Mouse (Mus musculus) frontal cortex, postnatal 14 days (tissue): Measurements from ENCODE around the gene Gpm6a.
"Not testable (repeated sequence)": the region's sequence is repeated elsewhere in the genome, so short reads cannot be mapped to it uniquely, and the experiment has no call there.

Experiments
- DNase-seq, 2 experiments: peaks; one replicate each; pipeline ENCODE4 v3.0.0; 2022; ENCODE audit warnings: low spot score in 2 of 2

The Gpm6a gene

DNA sequence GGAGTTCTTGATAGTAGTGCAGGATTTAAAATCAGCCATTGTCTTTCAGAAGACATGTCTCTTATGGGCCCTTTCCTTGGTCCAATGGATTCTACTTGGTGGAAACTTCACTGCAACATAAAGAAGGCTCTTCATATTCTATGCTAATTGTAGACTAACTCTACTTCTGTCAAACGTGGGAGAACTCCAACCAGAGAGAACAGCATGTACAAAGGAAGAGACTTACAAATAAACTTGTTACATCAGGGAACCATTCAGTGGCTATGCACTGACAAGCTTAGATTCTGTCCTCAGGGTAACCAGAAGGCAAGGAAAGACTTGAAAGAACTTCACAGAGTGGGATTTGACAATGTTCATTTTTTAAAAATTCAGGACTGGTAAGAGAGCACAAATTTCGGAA, 48.3 kb downstream of the Gpm6a start:
- no peak for DNase-seq

DNA sequence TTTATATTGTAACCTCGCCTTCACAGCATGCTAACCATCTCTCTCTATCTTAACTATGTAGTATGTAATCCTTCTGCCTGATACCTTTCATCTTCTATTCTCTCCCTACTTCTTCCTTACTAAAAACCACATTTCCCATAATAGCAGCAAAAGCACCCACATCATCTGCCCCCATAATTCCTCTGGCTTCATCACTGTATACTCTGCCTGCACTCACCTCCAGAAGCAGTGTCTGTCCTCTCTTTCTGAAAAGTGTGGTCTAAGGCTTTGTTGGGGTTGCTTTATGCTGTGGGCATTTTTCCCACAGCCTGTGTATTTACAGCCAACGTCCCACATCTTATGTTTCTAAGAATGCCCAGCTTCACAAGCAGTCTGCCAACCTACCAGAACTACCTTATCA, 57.6 kb downstream of the Gpm6a start:
- DNase-seq, result no peak

DNA sequence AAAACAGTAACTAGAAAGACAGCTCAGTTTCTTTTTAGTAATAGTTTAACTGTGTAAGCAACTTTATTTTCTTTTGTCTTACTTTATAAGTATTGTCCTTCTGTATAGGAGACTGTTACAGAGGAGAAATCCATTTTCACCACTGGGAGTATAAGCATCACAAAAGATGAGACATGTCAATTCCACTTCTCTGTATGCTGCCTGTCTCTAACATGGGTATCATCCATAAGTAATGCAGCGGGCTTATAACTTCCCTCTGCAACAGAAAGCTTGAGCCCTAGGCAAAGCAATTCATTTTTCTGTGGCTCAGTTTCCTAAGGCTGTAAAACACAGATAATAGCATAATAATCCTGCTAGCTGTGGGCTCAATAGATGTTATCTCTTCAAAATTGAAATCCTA, 62.4 kb downstream of the Gpm6a start:
- no peak for DNase-seq

DNA sequence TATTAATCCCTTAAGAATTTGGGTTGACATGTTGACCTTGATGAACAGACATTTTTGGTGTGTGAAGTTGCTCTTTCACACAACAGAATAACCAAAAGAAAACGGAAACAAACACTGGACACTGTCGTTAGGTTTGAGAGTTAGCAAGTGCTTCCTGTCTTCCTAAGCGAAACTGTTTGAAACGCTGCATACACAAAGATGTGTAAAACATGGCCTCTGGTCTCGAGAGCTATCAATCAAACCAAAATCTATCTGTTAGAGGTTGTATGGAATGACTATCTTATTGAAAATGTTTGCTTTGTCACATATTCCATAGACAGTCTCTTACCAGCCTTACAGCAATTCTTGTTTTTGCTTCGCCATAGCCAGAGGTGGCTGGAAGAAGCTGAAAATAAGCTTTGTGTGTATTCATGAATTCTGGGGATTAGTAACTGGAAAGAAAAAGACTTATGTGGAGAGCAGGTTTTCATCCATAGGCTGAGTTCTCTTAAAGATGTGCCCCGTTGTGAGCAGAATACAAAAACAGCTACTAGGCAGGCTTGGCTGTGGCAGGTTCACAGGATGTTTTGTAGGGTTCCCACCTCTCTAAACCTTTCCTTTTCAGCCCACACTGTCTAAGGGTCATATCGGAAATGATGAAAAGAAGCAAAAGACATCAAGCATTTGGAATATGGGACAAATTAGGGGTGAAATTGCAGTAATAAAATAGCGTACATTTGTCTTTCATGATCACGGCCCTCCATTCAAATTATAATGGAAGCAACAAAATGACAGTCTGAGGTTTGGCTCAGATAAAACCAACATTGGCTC, 71.4 kb downstream of the Gpm6a start:
- DNase-seq, result no peak

DNA sequence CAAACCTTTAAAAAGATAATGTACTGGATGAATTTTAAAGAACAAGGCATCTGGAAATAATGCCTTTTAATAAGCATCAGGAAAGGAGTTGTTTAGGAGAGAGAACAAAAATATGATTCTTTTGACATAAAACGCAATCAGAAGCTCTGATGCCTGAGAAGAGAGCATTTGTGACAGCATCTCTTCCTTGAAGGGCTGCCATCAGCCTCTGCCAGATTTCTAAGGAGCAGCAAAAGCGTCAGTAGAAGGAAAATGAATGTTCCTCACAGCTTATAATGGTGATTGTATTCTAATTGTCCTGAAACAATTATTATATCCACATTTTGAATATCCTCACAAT, 72.0 kb downstream of the Gpm6a start:
- no peak for DNase-seq

DNA sequence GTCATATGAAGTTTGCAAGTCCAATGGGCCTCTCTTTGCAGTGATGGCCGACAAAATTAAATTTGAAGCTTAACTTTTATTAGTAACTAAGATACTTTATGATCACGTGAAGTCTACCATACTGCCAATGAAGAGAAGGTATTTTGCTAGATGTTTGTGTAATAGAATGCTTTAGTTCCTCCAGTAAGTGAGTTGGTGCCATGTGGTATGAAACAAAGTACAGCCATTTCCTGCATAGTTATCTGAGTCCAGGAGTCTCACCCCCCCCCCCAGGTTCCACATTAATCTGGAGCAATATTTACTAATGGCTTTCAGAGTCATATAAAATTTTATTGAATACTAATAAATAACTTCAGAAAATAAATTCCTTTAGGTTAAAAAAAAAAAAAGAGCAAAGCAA, 73.7 kb downstream of the Gpm6a start:
- DNase-seq, result no peak

DNA sequence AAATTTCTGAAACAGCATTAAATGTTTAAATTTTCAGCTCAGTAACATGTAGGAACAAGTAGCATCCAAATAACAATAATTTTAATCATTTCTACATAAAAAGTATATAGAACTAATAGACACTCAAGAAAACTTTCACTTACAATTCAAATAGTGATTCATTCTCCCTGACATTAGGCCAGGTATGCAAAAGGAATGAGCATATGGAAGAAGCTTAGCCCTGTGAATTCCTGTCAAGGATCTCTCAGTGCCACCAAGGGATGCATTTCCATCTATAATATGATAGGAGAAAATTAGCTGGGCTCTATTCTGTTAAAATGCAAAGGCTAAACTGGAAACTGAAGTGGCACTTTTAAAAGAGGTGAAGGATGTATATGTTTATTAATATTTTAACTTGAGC, 76.5 kb downstream of the Gpm6a start:
- DNase-seq, result no peak

DNA sequence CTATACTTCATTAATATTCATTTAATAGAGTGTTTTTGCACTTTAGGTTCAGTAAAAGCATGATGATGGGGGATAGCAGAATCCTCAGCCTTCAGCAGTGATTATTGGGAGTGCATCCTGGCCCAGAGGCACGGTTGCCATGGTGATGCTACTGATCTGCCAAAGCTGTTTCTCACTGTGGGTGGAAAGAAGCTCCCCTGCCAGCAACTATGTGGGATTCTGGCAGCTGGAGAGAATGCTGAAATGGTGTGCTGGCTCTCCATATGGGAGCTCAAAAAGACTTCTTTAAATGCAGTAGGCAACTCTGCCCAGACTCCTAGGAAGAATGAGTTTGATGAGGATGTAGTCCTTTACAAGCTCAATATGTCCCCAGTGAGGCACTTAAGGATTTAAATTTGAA, 79.7 kb downstream of the Gpm6a start:
- DNase-seq, result peak; percentile 81 to 88

DNA sequence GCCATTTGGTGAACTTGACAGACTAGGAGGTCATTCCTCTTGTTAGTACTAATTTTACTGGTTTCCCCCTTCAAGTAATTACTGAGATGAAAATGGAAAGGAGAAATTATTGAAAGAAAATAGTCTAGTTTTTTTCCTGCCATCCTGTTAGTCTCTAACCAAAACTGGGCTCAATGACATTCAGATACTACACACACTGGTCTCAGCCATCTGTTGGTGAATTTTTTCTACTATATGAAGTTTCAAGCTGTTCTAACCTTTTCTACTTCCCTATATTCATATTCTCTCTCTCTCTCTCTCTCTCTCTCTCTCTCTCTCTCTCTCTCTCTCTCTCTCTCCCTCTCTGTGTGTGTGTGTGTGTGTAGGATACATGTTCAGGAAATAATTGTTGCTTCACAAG, 80.8 kb downstream of the Gpm6a start:
- DNase-seq, result no peak

DNA sequence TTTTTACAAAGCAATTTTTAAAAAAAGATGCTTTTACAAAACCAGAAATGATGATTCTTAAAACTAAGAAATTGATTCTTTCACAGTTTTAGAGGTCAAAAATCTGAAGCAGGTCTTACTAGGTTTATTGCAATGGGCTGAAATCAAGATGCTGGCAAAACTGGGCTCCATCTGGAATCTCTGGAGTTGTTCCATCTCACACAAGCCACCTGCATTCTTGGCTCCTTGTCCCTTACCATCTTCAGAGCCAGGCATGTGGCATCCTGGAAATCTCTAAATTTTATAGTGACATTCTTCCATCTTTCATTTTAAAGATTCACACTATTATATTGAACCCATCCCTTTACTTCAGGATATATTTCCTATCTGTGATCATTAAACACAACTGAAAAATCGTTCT, 88.3 kb downstream of the Gpm6a start:
- no peak for DNase-seq

DNA sequence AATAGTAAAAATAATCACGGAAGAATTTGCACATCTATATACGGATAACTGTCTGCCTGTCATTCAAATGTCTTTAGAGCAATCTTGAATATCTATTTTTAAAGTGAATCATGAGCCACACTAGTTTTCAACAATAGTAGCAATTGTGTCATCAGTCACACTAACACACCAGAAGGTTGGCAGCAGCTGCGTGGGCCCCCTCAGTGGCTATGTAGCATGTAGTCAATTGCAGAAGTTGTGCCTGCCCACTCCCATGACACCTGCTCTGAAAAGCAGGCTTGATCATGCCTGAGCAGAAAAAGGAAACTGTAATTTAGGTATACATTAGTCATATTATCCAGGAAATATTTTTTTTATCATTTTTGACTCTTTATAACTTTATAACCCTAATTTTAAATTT, 93.8 kb downstream of the Gpm6a start:
- peak in 1 of 2 experiments; percentile 33 for DNase-seq

DNA sequence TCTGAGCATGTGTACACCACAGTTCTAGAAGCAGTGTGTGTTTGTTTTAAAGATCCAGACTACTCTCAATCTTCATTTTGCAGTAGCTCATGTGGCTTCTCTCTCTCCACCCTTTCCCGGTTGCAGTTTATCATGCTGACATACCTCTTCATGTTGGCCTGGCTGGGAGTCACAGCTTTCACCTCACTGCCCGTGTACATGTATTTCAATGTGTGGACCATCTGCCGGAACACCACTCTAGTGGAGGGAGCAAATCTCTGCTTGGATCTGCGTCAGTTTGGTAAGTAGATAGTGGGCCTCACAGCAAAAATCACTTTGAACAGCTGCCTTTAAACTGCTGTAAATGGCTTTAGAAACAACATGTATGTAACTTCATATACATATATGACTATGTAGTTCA, 95.3 kb downstream of the Gpm6a start:
- no peak for DNase-seq

DNA sequence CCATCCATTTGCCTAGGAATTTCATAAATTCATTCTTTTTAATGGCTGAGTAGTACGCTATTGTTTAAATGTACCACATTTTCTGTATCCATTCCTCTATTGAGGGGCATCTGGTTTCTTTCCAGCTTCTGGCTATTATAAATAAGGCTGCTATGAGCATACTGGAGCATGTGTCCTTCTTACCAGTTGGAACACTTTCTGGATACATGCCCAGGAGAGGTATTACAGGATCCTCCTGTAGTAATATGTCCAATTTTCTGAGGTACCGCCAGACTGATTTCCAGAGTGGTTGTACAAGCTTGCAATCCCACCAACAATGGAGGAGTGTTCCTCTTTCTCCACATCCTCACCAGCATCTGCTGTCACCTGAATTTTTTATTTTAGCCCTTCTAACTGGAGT, 114.2 kb downstream of the Gpm6a start:
- not testable (repeated sequence) for DNase-seq

DNA sequence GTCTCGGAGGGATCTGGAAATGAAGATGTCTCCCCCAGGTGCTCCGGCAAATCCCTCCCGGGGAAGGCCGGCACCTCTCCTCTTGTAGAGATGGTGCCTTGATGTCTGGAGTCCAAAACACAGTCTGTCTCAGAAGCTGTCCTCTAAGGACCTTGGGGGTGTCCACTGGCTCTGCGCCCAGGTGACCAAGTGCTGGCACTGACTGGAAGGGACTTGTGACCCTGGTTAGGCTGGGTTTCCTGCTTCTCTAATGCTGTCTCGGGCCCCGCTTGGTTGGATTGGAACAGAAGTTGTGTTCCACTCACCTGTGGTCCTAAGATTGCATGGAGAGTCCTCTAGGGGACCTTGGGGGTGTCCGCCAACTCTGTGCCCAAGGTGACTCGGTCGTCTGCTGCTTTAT, 118.8 kb downstream of the Gpm6a start:
- no peak for DNase-seq

DNA sequence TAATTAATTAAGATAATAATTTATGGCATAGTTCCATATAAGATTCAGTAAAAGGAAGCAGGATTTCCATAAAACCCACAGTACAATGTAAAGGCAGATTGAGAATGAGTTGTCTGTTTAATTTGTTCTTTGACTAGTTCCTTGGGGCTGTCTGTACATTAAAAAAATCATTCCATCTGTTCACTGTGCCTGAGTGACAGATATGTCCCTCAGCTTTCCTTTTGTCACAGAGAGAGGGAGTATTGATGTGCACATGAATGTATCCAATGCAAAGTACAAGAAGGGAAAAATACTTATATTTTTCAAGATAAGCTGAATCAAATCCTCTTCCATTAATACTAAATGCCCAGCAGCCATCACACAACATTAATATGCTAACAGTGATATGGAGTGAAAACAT, 147.6 kb downstream of the Gpm6a start:
- DNase-seq, result no peak

DNA sequence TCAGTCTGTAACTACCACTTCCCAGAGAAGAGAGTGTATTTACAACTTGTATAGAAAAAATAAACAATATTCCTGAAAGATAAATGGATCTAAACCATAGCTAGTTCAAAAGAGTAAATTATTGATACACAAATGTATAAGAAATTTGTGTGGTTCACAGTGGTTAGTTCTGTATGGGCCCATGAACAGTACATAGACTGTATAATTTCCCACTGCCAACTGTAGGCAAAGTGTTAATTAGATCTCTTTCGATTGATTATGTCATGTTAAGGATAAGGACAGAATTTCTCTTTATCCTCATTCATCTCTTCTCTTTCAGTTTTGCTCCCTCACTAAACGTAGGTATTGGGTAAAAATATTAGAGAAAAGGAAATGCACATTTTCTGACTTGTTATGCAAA, 148.4 kb downstream of the Gpm6a start:
- no peak for DNase-seq

DNA sequence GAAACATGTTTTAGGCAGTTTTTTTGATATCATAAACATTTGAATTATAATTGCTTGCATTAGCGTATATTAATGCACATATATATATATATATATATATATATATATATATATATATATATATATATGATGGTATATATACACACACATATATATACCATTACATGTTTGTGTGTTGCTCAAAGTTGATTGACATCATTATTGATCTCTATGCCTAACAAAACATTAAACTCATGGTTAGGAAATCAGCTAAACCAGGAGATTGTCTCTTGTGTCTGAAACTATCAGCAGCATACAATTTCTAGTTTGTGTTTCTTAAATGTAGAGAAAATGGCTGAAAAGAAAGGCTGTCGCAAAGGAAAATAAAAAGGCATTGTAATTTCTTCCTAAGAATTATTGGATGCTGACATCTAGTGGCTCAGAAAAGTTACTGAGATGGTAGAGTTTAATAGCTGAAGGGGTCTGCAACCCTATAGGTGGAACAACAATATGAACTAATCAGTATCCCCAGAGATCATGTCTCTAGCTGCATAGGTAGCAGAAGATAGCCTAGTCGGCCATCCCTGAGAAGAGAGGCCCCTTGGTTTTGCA, 149.3 kb downstream of the Gpm6a start:
- DNase-seq, result no peak
